Mouse (Mus musculus) CH12.LX (cell line): ENCODE data around the gene Klra5.
"Not testable (repeated sequence)": the region's sequence is repeated elsewhere in the genome, so short reads cannot be mapped to it uniquely, and the experiment has no call there.

Experiments used
- SIN3A ChIP-seq: IDR thresholded peaks from 2 replicates; pipeline ENCODE4 v1.6.1; 2012; ENCODE audit warnings: low read length, improper control_type of control experiment, inconsistent platforms
- SMC3 ChIP-seq: IDR thresholded peaks from 2 replicates; pipeline ENCODE4 v1.6.1; 2011; ENCODE audit warnings: low read depth, low read length, improper control_type of control experiment

- not testable (repeated sequence) for TF ChIP-seq SMC3, SIN3A
Observed at GRCm38 (mm10) chr6:129862349-129862748, 55.1 kb downstream of the Klra5 start, which contains the start of gene Gm17631.
